Mouse (Mus musculus): ENCODE measurements around the gene Hexim1.

Gene Hexim1

GRCm38 (mm10) chr11:103149771-103150170 lies 33.7 kb downstream of the Hexim1 start:
- DNase-seq (ENCODE audit: low spot score in 2 of 2) = no peak

GRCm38 (mm10) chr11:103158621-103159478 lies 42.8 kb downstream of the Hexim1 start:
- DNase-seq (ENCODE audit: low spot score in 2 of 2) = peak; percentile 90 to 94

GRCm38 (mm10) chr11:103160738-103161137 lies 44.7 kb downstream of the Hexim1 start:
- no peak for DNase-seq (ENCODE audit: low spot score in 2 of 2)

GRCm38 (mm10) chr11:103161449-103161848 lies 45.4 kb downstream of the Hexim1 start:
- DNase-seq (ENCODE audit: low spot score in 2 of 2) = no peak

- no peak for DNase-seq (ENCODE audit: low spot score in 2 of 2)
Observed at GRCm38 (mm10) chr11:103162132-103162531, 46.1 kb downstream of the Hexim1 start.

GRCm38 (mm10) chr11:103164391-103164790 lies 48.4 kb downstream of the Hexim1 start:
- DNase-seq (ENCODE audit: low spot score in 2 of 2) = no peak

GRCm38 (mm10) chr11:103168690-103169390 lies 52.8 kb downstream of the Hexim1 start:
- peak; percentile 78 to 84 for DNase-seq (ENCODE audit: low spot score in 2 of 2)
